In the genomic region with DNA sequence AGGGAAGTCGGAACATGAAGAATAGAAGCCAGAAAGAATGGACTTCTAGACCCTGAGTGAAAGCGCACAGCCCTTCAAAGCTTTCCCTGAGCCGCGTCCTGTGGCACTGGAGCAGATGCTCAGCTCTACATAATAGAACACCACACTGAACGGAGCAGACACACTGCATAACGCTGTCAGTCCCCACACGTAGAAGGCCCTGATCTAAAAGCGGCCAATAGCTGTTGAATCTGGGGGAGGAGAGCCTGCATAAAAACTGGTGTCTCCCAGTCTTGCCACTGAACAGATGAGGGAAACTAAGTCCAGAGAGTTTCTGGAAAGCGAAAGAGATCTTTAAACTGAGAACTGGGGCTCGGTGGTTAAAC, we compare ENCODE assay signal across 8 mouse cellular contexts. TPM values are rescaled to one million over a fixed set of nuclear protein-coding genes. Genes with fewer than 3 reads are reported as not detected.
DNase-seq lines count a peak whose midpoint lies in the region; ATAC-seq lines count a peak whose summit lies in the region.

No protein-coding gene starts in this region.

- H3K36me3 ChIP-seq in heart, embryonic 13.5 days = no peaks in the 10 kb centered on the region
- no peaks in the 10 kb centered on the region for H3K36me3 ChIP-seq in embryonic facial prominence, embryonic 14.5 days (ENCODE audit: control insufficient read depth, insufficient read depth, low read length)
- H3K36me3 ChIP-seq in intestine, embryonic 16.5 days (ENCODE audit: control insufficient read depth, insufficient read depth, low read length) = no peaks in the 10 kb centered on the region

- intact Hi-C loops in heart, postnatal 25 days (cut with DNase I) = no loop called here

- H3K9ac ChIP-seq in heart, embryonic 13.5 days = peak overlapping the region; percentile 98
- peak overlapping the region; percentile 88 for H3K9ac ChIP-seq in embryonic facial prominence, embryonic 14.5 days (ENCODE audit: low read depth, low read length)
- peak overlapping the region; percentile 100 for H3K9ac ChIP-seq in intestine, embryonic 16.5 days (ENCODE audit: low read depth, low read length)

- peaks cover 16% of the 10 kb centered on the region for H3K4me1 ChIP-seq in heart, embryonic 13.5 days
- peaks cover 17% of the 10 kb centered on the region for H3K4me1 ChIP-seq in embryonic facial prominence, embryonic 14.5 days (ENCODE audit: control insufficient read depth, insufficient read depth, low read length)
- H3K4me1 ChIP-seq in intestine, embryonic 16.5 days (ENCODE audit: control insufficient read depth, insufficient read depth, low read length) = peaks cover 15% of the 10 kb centered on the region

- peak overlapping the region; percentile 94 for H3K4me2 ChIP-seq in heart, embryonic 13.5 days
- peak overlapping the region; percentile 92 for H3K4me2 ChIP-seq in embryonic facial prominence, embryonic 14.5 days (ENCODE audit: low read depth, low read length)
- peak overlapping the region; percentile 92 for H3K4me2 ChIP-seq in intestine, embryonic 16.5 days (ENCODE audit: low read depth, low read length)

- no peak for DNase-seq in heart, postnatal 25 days (ENCODE audit: low spot score)
- DNase-seq in T-cell, adult 2 months (ENCODE audit: low spot score) = peak; percentile 20
- peak; percentile 86 for DNase-seq in embryonic facial prominence, embryonic 14.5 days (ENCODE audit: low spot score)
- DNase-seq in lung, postnatal 14 days = peak; percentile 11
- peak; percentile 19 to 47 for DNase-seq in right cerebral cortex, postnatal 36 days (ENCODE audit: low spot score in 2 of 2)
- DNase-seq in gastrocnemius, postnatal 25 days = no peak

- WGBS in heart, embryonic 13.5 days = 22% methylated on average over 10 of the region's 10 CpGs
- 17% methylated on average over 10 of the region's 10 CpGs for WGBS in embryonic facial prominence, embryonic 14.5 days
- WGBS in intestine, embryonic 16.5 days = 18% methylated on average over 10 of the region's 10 CpGs

- peak overlapping the region; percentile 97 for H3K27ac ChIP-seq in heart, embryonic 13.5 days (replicated peaks)
- H3K27ac ChIP-seq in embryonic facial prominence, embryonic 14.5 days (replicated peaks; ENCODE audit: low read depth, low read length) = peak overlapping the region; percentile 96
- peak overlapping the region; percentile 95 for H3K27ac ChIP-seq in intestine, embryonic 16.5 days (ENCODE audit: low read length)

- no peaks in the 10 kb centered on the region for H3K9me3 ChIP-seq in heart, embryonic 13.5 days
- H3K9me3 ChIP-seq in embryonic facial prominence, embryonic 14.5 days (ENCODE audit: control insufficient read depth, low read length) = no peaks in the 10 kb centered on the region
- no peaks in the 10 kb centered on the region for H3K9me3 ChIP-seq in intestine, embryonic 16.5 days (ENCODE audit: control insufficient read depth, low read length)

- H3K27me3 ChIP-seq in heart, embryonic 13.5 days (replicated peaks) = no peaks in the 10 kb centered on the region
- no peaks in the 10 kb centered on the region for H3K27me3 ChIP-seq in embryonic facial prominence, embryonic 14.5 days (replicated peaks; ENCODE audit: control insufficient read depth, insufficient read depth, low read length)
- H3K27me3 ChIP-seq in intestine, embryonic 16.5 days (replicated peaks; ENCODE audit: control insufficient read depth, insufficient read depth, low read length) = no peaks in the 10 kb centered on the region

- no peak for ATAC-seq in heart, embryonic 13.5 days (ENCODE audit: extremely low read depth, insufficient number of reproducible peaks, low FRiP score, low TSS enrichment)
- ATAC-seq in embryonic facial prominence, embryonic 14.5 days (ENCODE audit: low read depth) = peak; percentile 82
- ATAC-seq in intestine, embryonic 16.5 days = peak; percentile 86

- peak overlapping the region; percentile 81 for H3K4me3 ChIP-seq in heart, embryonic 13.5 days
- H3K4me3 ChIP-seq in embryonic facial prominence, embryonic 14.5 days (ENCODE audit: low read depth, low read length) = peak overlapping the region; percentile 59
- peak overlapping the region; percentile 77 for H3K4me3 ChIP-seq in intestine, embryonic 16.5 days (ENCODE audit: low read length)

RNA-seq across cellular contexts. Expression of gene Hhat, which starts 0.9 kb away (rescaled TPM):
- polyA plus RNA-seq in heart, embryonic 13.5 days (2015; fragmentation: Nextera tagmentation; extraction: Ambion mirVana) = 6.3 and 6.4 TPM in 2 replicates
- 1 to 10 TPM; 1.6 to 3.3 TPM for total RNA-seq in heart, postnatal 25 days (2021)
- polyA plus RNA-seq in embryonic facial prominence, embryonic 14.5 days (2014; fragmentation: Nextera tagmentation; extraction: Ambion mirVana) = 9.3 and 10.4 TPM in 2 replicates
- polyA plus RNA-seq in intestine, embryonic 16.5 days (2015; fragmentation: Nextera tagmentation; extraction: Ambion mirVana) = 8.8 and 9.6 TPM in 2 replicates
- under 1 TPM; 0.72 TPM for total RNA-seq in gastrocnemius, postnatal 25 days (2021)

Comparison
In these comparisons a context has a peak if more than half of its experiments do, and no peak if none do; other contexts are left out.
1. DNase-seq: peak in T-cell, adult 2 months (single experiment), embryonic facial prominence, embryonic 14.5 days (single experiment), lung, postnatal 14 days (single experiment) and right cerebral cortex, postnatal 36 days (2 of 2); none in heart, postnatal 25 days (single experiment) and gastrocnemius, postnatal 25 days (single experiment).
2. Peak in every context shown above with its lines, with median percentiles within 50 percentile points of each other: H3K27ac ChIP-seq, H3K4me2 ChIP-seq, H3K4me3 ChIP-seq and H3K9ac ChIP-seq.